Mouse (Mus musculus) urinary bladder, postnatal 10 days (tissue): ENCODE data around the gene Fkbp14.

Experiments
- DNase-seq: peaks from one replicate; pipeline ENCODE4 v3.0.0; 2022; ENCODE audit warnings: low spot score

The Fkbp14 gene

DNA sequence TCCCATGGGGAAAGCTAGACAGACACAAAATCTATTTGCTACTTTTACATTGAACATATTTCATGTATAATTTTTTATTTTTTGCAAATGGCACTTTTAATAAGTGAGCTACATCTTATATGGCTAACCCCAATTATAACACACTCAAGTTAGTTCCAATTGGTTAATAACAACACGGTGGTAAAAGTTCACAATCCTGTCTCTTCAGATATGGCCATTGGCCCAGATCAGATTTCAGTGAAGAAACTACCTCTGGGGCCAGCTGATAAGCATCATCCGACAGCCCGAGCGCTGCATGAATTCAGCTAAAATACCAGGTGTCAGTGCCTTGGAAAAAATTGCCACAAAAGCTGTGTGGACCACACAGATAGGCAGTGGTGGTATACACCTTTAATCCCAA, 9.4 kb downstream of the Fkbp14 start:
- no peak for DNase-seq

DNA sequence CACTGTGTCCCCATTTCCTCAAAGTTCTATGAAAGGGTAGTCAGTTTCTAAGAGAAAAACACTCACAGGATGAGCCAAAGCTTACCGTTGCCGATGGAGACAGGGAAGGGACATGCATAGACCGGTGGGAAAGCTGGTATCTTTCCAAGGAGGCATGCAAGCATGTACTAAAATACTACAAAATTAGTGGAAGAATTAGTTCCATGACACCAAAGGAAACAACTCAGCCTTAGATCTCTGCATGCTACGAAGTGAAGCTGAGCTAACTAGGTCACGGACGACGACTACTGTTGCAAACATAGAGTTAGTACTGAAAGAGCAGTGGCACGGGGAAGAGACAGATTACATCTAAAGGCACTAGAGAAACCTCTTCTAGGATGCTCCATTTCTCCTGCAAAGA, 10.2 kb downstream of the Fkbp14 start:
- DNase-seq: no peak

DNA sequence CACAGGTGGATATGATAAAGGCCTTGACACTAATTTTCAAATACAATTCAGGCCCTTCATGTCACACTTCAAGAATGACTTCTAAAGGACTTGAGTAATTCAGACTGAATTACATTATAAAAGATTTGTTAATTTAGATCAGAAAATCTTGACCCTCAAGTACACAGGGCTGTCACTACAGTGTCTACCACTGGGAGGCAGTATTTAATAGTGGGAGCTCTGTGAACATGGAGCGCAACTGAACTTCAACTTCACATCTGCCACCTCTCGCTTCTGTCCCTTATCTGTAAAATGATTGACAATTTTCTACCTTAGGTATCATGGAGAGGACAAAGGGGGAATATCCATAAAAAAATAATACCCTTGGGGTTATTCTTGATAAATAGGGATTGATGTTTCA, 10.9 kb downstream of the Fkbp14 start:
- no peak for DNase-seq

DNA sequence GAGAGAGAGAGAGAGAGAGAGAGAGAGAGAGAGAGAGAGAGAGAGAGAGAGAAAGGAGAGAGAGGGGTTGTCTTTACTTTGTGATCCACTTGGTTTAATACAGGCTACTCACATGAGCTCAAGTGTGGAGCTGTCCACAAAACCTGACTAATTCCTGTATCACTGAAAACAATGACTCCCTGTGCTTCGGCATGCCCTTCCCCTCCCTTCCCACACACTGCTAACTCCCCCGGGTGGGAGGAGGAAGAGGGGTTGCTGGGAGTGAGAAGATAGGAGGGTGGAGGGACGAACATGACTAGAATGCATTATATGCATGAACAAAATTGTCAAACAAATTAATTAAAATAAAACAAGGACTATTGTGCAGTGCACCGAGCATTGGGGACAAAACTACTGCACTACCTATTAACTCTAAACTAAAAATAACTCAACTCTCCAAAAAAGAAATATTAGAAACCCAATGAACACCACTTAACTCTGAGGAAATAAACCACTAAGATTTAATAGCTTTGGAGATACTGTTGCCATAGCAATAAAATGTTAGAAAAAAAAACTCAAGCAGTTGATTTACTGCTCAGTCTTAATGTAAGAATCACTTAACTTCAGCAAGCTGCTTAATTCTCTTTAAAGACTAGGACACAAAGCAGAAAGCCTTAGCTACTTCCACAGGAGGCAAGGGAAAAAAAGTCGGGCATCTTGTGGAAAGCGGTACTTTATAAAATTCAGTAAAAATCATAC, 23.7 kb downstream of the Fkbp14 start:
- DNase-seq: no peak

DNA sequence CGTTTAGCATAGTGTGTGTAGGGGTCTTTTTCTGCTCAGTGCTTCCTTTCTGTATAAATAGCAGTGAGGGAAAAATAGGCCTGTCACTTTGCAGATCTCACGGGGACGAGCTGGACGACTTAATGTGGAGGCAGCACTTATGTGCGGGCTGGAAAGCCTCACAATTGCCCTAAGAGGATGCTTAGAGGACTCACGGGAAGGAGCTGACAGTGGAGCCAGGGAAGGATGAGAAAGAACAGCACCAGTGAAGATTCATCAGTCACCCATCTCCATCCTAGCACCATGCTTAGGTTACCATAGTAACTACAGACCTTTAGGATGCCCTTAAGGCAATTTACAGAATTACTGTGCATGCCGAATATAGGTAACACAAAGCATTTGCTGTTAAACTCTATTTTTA, 27.3 kb downstream of the Fkbp14 start:
- no peak for DNase-seq

DNA sequence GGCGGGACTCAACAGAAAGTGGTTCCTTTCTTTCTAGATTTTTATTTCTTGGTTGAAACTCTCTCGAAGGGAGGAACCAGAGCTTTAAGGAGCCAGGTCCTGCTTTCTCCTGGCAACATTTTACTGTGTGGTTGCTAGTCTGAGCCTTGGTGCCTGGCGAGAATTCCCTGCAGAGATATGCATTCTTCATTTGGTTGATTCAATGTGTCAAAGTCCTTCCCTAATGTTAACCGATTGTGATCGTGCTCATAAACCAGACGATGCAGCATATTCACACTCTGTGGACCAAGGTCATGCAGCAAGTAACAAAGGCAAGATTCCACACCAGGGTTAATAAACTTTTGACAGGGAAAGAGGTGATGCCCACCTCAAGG, 30.6 kb downstream of the Fkbp14 start:
- DNase-seq: no peak

DNA sequence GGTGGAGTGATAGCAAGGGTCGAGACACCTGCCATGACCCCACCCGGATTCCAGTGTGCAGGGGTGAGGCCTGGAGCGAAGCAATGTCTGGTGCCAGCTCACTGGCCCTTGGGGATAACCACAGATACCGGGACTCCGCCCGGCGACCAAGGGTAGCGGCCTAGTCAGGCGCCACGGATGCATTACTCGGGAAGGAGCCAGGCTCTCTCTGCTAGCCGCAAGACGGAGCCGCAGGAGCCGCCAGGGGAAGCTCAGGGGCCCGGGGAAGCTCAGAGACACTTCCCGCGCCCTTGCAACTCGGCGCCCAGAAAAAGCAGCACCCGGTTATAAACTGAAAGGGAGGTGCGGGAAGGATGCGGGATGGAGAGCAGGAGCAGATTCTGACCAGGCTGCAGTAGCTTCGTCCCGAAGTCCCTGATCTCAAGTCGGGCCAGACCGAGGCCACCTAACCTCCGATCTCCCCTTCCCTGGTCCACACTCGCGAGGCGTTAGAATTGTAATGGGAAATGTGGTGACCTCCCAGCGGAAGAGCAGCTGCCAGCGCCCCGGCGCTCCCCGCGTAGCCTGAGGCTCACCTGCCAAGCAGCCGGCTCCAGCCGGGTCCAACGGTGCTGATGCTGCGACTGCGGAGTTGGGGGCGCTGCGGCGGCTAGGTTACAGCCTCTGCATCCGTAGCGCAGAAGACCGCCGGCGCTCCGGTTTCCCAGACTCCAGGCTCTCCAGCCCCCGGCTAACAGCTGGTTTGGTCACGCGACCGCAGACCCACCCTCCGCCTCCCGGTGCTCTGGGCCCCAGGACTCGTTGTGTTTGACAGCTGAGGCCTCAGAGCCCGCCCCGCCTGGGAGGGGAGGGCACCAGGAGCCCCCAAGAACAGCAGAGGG, 31.2 kb downstream of the Fkbp14 start, which contains the start of gene Scrn1:
Gene Scrn1, minus strand, starts transcription at position 825 of the 881 bp plus-strand sequence.
- no peak for DNase-seq

DNA sequence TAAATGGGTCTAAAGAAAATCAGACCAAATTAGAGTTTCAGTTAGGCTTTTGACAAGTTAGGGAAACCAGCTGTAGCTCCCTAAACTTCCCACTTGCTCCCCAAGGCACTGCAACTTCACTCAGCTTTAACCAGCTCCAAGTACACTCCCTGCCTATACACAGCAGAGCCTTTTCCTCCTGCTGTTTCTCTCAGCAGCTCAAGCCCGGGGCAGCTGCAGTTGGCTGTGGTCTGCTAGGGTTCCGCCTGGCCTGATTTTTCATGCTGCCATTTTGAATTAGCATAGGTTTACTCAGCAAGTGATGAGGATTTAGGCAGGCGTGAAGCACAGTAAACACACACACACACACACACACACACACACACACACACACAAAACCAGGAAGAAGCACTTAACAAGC, 32.1 kb downstream of the Fkbp14 start:
- no peak for DNase-seq

DNA sequence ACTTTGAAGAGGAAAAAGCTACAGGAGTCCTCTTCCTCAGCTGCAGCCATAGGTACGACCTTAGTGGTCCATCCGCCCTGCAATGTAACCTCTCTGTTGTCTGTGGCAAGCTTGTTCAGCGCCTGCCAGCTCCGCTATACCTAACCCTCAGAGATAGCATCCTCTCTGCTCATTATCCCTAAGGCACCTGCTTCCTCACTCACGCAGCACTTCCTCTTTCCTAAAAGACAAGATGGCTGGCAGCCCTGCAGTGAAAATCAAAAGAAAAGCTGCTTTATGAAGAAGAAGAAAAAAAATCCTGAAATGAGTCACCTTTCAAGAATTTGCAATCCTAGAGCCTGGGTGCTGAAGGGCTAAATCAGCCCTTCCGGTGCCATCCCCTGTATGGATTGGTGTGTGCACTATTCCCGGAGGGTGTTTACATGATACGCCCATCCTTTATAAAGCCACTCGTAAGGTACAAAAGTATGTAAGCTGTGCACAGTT, 32.6 kb downstream of the Fkbp14 start:
- no peak for DNase-seq

DNA sequence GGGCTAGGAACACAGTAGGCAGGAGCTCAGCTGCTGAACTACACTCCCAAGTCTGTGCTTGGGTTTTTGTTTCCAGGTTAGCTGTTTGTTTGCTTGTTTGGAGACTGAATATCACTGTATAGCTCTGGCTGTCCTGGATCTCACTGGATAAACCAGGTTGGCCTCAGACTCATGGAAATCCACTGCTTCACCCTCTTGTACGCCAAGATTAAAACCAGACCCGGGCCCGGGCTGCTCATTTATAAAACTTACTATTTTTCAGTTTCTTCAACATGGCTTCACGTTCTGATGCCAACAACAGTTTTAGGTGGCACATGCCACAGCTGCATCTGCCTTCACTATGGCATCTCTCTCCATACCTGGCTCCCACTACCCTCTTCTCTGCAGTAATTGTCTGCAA, 33.5 kb downstream of the Fkbp14 start:
- DNase-seq: no peak

DNA sequence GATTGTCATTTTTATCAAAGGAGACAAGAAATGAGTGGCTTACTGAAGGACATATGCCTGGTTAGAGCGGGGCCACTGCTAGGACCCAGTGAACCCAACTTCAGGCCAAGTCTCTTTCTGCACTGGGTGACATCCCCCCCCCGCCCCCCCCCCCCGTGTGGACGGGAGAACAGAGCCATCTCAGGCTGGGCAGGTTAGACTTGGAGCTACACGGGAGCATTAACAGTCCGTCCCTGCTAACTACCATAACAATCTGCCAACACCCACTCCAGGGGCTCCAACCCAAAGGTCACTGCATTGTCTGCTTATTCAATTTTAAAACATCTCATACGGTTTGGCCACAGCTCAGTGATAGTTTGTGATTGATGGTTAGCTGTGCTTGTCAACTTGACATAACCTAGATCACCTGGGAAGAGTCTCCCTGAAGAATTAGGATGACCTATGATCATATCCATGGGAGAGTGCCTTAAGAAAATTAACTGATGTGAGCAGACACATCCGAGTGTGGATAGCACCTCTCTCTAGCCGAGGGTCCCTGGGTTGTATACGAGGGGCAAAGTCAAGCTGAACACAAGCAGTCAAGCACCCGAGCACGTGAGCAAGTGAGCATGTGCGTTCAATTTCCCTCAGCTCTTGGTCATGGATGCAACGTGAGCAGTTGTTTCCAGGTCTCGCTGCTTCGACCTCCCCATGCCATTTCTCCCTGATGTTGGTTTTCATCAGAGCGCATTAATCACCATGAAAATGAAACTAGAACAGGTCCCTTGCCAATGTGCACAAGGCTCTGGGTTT, 34.9 kb downstream of the Fkbp14 start:
- no peak for DNase-seq

DNA sequence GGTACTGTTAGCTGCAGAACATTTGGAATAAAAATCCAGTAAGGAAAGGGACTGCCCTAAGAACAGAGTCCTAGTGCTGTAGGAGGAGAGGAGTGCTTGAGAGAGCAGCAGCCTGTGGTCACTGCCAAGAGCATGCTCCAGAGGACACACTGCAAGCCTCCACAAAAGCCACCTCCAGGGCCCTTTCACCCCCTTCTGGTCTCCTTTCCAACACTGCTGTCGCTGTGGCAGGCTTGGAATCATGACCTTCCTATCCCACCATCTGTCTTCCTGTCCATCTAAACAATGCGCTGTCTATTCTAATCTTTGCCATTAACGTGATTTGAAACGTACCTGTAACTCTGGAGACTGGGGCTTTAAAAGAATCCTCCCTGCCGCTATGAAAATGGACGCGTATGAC, 38.6 kb downstream of the Fkbp14 start:
- DNase-seq: no peak

DNA sequence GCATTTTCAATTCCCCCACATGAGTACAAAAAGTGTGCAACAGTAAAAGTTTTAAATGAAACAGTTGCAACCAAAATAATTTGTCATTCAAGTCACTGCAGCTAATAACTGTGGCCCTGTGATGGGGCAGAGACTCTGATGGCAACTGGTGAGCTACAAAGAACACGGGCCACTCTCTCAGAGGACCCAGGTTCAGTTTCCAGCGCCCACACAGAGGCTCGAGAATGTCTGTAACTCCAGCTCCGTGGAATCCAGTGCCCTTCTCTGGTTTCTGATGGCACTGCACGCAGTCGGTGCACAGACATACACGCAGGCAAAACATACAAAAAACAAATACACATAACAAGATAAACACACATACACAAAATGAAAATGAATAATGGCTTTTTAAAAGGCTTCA, 39.4 kb downstream of the Fkbp14 start:
- no peak for DNase-seq

DNA sequence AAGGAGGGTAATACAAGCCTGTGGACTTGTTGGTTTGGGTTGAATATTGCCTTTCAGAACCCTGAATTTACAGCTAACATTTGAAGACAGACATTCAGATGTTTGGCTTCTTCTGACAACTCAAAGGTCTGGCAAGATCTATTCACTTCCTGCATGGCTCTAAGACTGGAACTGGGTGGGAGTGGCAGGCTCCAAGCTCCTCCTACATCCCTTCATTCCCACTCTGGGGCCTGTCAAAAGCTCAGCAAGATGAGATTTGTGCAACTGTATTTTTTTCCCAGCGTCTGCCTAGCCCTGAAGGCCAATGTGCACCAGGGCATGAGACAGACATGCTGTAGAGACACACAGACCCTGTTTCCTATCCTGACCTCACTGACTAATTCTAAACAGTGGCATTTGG, 41.3 kb downstream of the Fkbp14 start:
- no peak for DNase-seq

DNA sequence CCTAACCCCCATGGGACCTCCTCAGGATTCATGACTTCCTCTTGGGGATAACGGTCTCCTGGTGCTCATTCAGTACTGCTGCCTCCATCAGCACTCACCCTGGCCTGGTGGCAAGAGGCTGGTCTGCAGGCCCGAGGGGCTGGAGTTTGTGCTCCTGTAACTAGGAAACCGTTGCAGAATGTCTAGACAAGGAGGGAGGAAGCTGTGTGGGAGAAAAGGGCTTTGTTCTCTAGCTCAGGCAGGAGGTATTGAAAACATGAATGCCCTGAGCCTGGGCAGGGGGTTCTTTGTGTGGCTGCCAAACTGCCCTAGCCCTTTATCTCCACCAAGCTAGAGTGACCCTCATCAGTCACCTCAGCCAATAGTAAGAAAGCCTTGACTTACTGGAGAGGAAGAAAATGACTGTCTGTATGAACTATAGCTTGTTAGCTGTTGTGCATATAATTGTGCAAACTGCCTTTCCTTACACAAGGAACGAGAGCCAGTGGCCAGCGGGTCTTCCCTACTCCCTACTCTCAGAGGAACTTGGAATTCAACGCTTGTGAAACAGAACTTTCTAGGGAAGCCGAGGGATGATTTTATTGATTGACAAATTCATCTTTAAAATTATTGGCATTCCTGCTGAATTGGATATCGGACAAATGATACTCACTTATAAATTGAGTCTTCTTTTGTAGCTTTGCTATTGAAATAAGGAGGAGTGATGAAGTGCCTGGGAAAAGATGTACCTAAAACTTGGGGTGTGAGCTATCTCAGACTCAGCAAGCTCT, 42.6 kb downstream of the Fkbp14 start:
- no peak for DNase-seq

DNA sequence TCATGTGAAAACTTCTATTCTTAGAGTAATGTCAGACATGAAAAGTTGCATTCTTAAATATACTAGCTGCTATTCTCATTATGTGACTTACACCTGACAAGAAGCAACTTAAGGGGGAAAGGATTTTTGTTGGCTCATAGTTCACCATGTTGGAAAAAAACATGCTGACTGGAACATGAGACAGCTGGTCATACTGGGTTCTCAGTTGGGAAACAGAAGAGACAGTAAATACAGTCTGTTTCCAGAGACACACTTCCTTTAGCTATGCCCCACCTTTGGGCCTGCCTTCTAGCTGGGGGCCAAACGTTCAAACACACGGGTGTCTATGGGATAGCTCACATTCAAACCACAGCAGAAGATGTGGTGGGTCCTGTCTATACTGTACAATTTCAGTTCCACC, 43.5 kb downstream of the Fkbp14 start:
- DNase-seq: no peak

DNA sequence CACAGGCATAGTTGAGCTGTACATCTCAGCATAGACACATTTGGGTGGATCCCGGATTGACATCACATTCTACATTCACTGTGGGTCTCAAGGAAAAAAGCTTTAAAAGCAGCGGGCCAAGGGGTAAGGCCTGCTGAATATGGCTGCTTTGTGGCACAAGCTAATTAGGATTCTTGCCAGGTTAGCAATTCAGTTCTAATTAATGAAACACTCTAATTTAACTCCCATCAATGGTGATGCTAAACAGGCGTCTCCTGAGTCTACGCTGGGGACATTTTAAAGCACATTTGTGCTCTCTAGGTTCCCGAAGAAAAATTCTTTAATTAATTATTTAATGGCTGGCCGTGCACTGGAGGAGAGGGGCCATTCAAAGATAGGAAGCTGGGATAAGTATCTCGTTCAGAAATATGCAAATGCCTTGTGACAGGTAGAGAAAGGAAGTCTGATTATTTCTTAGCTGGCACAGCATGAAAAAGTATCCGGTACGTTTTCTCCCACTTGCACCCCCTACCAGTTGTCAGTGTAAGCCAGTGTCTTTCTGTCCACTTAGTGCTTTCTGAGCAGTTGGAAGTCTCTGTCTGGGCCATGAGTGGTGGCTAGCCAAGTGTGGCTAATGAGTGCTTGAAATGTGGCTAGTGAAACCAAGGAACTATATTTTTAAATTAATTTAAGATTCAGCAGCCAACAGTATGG, 44.2 kb downstream of the Fkbp14 start:
- DNase-seq: no peak

DNA sequence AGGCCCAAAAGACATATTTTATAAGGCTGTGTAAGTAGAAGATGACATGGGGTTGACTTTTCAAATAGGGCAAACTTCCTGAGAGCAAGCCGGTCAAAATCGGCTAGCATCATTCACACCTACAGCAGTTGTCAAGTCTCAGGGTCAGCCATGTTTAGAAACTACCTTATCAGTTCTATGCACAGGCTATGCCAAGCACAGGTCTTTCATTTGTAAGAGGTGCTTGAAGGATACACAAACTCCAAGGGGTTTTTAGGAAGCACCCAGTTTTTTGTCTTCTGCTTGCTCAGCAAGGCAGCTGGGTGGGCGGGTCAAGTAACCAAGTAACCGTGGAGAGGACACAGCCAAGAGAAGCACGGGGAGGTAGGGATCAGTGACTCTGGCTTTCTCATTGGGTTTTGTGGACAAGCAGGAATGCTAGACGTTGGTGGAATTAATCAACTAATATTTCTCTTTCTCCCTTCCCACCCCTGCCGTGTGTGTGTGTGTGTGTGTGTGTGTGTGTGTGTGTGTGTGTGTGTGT, 46.2 kb downstream of the Fkbp14 start:
- no peak for DNase-seq

DNA sequence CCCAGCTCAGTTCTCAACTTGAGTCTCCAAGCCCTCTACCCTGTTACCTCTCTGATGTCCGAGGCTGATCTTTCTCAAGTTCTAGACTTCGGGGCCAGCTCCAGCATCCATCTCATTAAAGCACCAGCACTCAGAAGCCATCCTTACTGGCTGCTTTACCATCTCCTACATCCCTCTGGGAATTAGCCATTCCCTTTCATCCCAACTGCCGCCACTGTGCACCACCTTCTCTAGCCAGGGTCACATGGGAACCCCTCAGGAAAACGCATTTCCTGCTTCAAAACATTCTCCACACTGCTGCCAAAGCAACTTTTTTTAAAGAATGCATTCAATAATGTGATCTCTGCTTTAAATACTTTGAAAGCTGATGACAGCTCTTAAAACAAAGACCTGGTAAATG, 47.8 kb downstream of the Fkbp14 start:
- no peak for DNase-seq

DNA sequence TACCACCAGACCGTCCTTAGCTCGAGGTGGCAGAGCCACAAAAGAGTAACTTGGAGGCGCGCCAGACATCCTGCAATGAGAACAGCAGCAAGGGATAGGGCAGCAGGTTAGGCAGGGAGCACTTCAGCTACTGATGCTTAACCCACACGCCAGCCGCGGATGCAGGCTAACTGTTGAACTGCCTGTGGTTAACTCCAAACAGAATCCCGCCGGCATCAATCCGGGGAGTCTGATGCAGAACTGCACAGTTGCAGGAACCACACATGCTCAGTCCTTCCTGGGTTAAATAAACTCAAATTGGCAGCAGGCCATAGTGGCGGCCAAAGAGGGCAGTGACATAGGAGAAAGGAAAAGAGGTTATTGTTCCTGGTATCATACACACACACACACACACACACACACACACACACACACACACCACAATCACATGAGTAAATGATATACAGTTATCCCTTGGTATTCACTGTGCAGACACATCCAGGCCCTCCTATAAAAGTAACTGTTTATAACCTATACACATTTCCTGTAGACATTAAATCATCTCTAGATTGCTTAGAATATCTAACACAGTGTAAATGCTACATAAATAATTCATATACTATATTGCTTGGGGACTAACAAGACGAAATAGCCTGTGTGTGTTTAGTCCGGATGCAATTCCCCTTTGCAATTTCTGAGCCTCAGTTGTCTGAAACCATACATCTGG, 48.6 kb downstream of the Fkbp14 start:
- DNase-seq: no peak
